In the genomic region with DNA sequence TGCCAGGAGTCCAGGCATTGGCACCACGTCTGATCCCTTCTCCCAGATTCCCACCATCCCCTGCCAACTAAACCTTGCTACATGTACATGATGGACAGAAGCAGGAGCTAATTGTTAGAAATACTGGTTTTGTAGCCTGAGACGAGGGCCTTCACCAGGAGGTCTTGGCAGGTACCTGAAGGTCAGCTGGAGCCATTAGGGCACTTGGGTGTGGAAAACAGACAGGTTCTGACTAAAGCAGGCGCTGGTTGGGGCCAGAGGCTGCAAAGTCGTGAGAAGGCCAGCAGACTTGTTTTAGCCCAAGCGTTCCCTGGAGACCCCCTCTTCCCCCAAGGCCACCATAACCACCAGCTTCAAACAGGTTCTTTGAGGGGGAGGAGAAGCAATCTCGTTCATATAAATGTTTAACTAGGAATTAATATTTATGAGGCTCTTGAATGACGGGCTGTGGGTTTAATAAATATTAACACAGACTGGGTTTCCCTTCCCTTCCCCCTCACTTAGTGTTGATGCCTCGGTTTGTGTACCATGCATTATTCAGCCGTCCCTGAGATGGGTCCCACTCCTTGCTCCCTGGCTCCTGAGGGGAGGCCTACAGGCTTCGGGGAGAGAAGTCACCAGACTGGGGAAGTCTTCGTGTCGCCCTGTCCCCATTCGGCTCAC, we compare ENCODE assay signal across 9 mouse cellular contexts. TPM values are rescaled to one million over a fixed set of nuclear protein-coding genes. Genes with fewer than 3 reads are reported as not detected.
DNase-seq lines count a peak whose midpoint lies in the region; ATAC-seq lines count a peak whose summit lies in the region.
"Had no signal": no experiment of that assay in that cellular context is flagged by ENCODE, and none has a peak within 500 bp of the region (broad histone marks: within the 10 kb centered on the region; RNA-seq: fewer than 3 reads in every experiment).

No protein-coding gene starts in this region.

- no peaks in the 10 kb centered on the region for H3K27me3 ChIP-seq in liver, embryonic 11.5 days (replicated peaks; ENCODE audit: control insufficient read depth, insufficient read depth, low read length)
- peaks cover 11% of the 10 kb centered on the region; the same call in 1 of the 2 replicates for H3K27me3 ChIP-seq in liver, embryonic 12.5 days (replicated peaks)
- H3K27me3 ChIP-seq in intestine, embryonic 15.5 days (replicated peaks) = no peaks in the 10 kb centered on the region
- H3K27me3 ChIP-seq in midbrain, embryonic 11.5 days (ENCODE audit: control insufficient read depth, insufficient read depth, low read length) = no peaks in the 10 kb centered on the region
- H3K27me3 ChIP-seq: lung, embryonic 15.5 days had no signal

- peak; percentile 32; the same call in 1 of the 2 replicates for ATAC-seq in liver, embryonic 11.5 days (replicated peaks; ENCODE audit: low FRiP score)
- no peak for ATAC-seq in liver, embryonic 12.5 days
- peak; percentile 60 for ATAC-seq in intestine, embryonic 15.5 days
- peak; percentile 71 for ATAC-seq in midbrain, embryonic 11.5 days (ENCODE audit: low FRiP score)

- no peak overlapping the region for H3K4me2 ChIP-seq in liver, embryonic 11.5 days
- H3K4me2 ChIP-seq in liver, embryonic 12.5 days = no peak overlapping the region
- no peak overlapping the region for H3K4me2 ChIP-seq in intestine, embryonic 15.5 days (replicated peaks)
- no peak overlapping the region for H3K4me2 ChIP-seq in midbrain, embryonic 11.5 days
- H3K4me2 ChIP-seq: lung, embryonic 15.5 days had no signal

- no peak overlapping the region for H3K4me3 ChIP-seq in liver, embryonic 11.5 days (ENCODE audit: low read depth, low read length)
- no peak overlapping the region for H3K4me3 ChIP-seq in liver, embryonic 12.5 days
- no peak overlapping the region for H3K4me3 ChIP-seq in intestine, embryonic 15.5 days (replicated peaks)
- H3K4me3 ChIP-seq in midbrain, embryonic 11.5 days (ENCODE audit: low read depth, low read length) = no peak overlapping the region
- H3K4me3 ChIP-seq: lung, embryonic 15.5 days had no signal

- no peak overlapping the region for H3K9ac ChIP-seq in liver, embryonic 11.5 days (ENCODE audit: low read depth, low read length)
- H3K9ac ChIP-seq in liver, embryonic 12.5 days = no peak overlapping the region
- H3K9ac ChIP-seq in intestine, embryonic 15.5 days = no peak overlapping the region
- peak overlapping the region; percentile 30 for H3K9ac ChIP-seq in midbrain, embryonic 11.5 days (ENCODE audit: low read length)
- H3K9ac ChIP-seq: lung, embryonic 15.5 days had no signal

- H3K36me3 ChIP-seq in liver, embryonic 11.5 days (ENCODE audit: control insufficient read depth, insufficient read depth, low read length) = no peaks in the 10 kb centered on the region
- H3K36me3 ChIP-seq in liver, embryonic 12.5 days = no peaks in the 10 kb centered on the region
- H3K36me3 ChIP-seq in intestine, embryonic 15.5 days = no peaks in the 10 kb centered on the region
- no peaks in the 10 kb centered on the region for H3K36me3 ChIP-seq in midbrain, embryonic 11.5 days (ENCODE audit: control insufficient read depth, insufficient read depth, low read length)
- H3K36me3 ChIP-seq: lung, embryonic 15.5 days had no signal

- no peaks in the 10 kb centered on the region for H3K4me1 ChIP-seq in liver, embryonic 11.5 days (replicated peaks; ENCODE audit: control insufficient read depth, insufficient read depth, low read length)
- 0 out of 2 replicates have a peak, but pooled peaks cover 7% of the 10 kb centered on the region for H3K4me1 ChIP-seq in liver, embryonic 12.5 days
- peaks cover 5% of the 10 kb centered on the region; the same call in 1 of the 2 replicates for H3K4me1 ChIP-seq in intestine, embryonic 15.5 days (replicated peaks)
- H3K4me1 ChIP-seq in midbrain, embryonic 11.5 days (ENCODE audit: control insufficient read depth, insufficient read depth, low read length) = peaks cover 36% of the 10 kb centered on the region
- H3K4me1 ChIP-seq: lung, embryonic 15.5 days had no signal

- DNase-seq in liver, embryonic 11.5 days (ENCODE audit: low spot score) = no peak
- peak; percentile 91 for DNase-seq in midbrain, embryonic 11.5 days (ENCODE audit: low spot score, missing footprints)
- DNase-seq in lung, postnatal 36 days = no peak
- no peak for DNase-seq in natural killer cell, adult 2 months (ENCODE audit: low spot score in 2 of 2)
- no peak for DNase-seq in T-cell, adult 2 months (ENCODE audit: low spot score)
- DNase-seq in layer of hippocampus, postnatal 36 days = no peak

- 64% methylated on average over 13 of the region's 13 CpGs for WGBS in liver, embryonic 11.5 days
- WGBS in liver, embryonic 12.5 days (ENCODE audit: insufficient replicate concordance) = 65% methylated on average over 13 of the region's 13 CpGs
- 58% methylated on average over 13 of the region's 13 CpGs for WGBS in intestine, embryonic 15.5 days
- 54% methylated on average over 13 of the region's 13 CpGs for WGBS in midbrain, embryonic 11.5 days

- H3K27ac ChIP-seq in liver, embryonic 11.5 days (ENCODE audit: low read depth, low read length) = no peak overlapping the region
- H3K27ac ChIP-seq in liver, embryonic 12.5 days = no peak overlapping the region
- H3K27ac ChIP-seq in intestine, embryonic 15.5 days = no peak overlapping the region
- H3K27ac ChIP-seq in midbrain, embryonic 11.5 days (ENCODE audit: low read depth, low read length) = peak overlapping the region; percentile 57
- H3K27ac ChIP-seq: lung, embryonic 15.5 days had no signal

- no peaks in the 10 kb centered on the region for H3K9me3 ChIP-seq in liver, embryonic 11.5 days (ENCODE audit: control insufficient read depth, low read length)
- H3K9me3 ChIP-seq in liver, embryonic 12.5 days (replicated peaks) = no peaks in the 10 kb centered on the region
- no peaks in the 10 kb centered on the region for H3K9me3 ChIP-seq in intestine, embryonic 15.5 days
- H3K9me3 ChIP-seq in midbrain, embryonic 11.5 days (ENCODE audit: control insufficient read depth, low read length) = no peaks in the 10 kb centered on the region
- H3K9me3 ChIP-seq: lung, embryonic 15.5 days had no signal

RNA-seq across cellular contexts. Expression of gene Tmem179, which starts 25.8 kb away (rescaled TPM):
- polyA plus RNA-seq in liver, embryonic 11.5 days (2014; fragmentation: Nextera tagmentation; extraction: Ambion mirVana) = 0.70 and 0.71 TPM in 2 replicates
- 0.31 and 0.38 TPM in 2 replicates for polyA plus RNA-seq in liver, embryonic 12.5 days (2016; fragmentation: Nextera tagmentation; extraction: Ambion mirVana)
- polyA plus RNA-seq in intestine, embryonic 15.5 days (2015; fragmentation: Nextera tagmentation; extraction: Ambion mirVana) = 2.4 and 3.2 TPM in 2 replicates
- polyA plus RNA-seq in midbrain, embryonic 11.5 days (2014; fragmentation: Nextera tagmentation; extraction: Ambion mirVana) = 4.9 and 5.9 TPM in 2 replicates
- 100 to 1,000 TPM; 112 to 121 TPM for total RNA-seq in layer of hippocampus, postnatal 36 days (2021)

RNA-seq across cellular contexts. Expression of gene Inf2, which starts 46.2 kb away (rescaled TPM):
- polyA plus RNA-seq in liver, embryonic 11.5 days (2014; fragmentation: Nextera tagmentation; extraction: Ambion mirVana) = 4.6 and 6.5 TPM in 2 replicates
- 2.2 and 2.7 TPM in 2 replicates for polyA plus RNA-seq in liver, embryonic 12.5 days (2016; fragmentation: Nextera tagmentation; extraction: Ambion mirVana)
- 2.5 and 2.8 TPM in 2 replicates for polyA plus RNA-seq in intestine, embryonic 15.5 days (2015; fragmentation: Nextera tagmentation; extraction: Ambion mirVana)
- 1.2 and 1.4 TPM in 2 replicates for polyA plus RNA-seq in midbrain, embryonic 11.5 days (2014; fragmentation: Nextera tagmentation; extraction: Ambion mirVana)
- total RNA-seq in layer of hippocampus, postnatal 36 days (2021) = 100 to 1,000 TPM; 127 to 142 TPM

RNA-seq across cellular contexts. Expression of gene A530016L24Rik, which starts 53.1 kb away (rescaled TPM):
- 0.11 and 0.12 TPM in 2 replicates for polyA plus RNA-seq in liver, embryonic 11.5 days (2014; fragmentation: Nextera tagmentation; extraction: Ambion mirVana)
- not detected in 2 replicates for polyA plus RNA-seq in liver, embryonic 12.5 days (2016; fragmentation: Nextera tagmentation; extraction: Ambion mirVana)
- polyA plus RNA-seq in intestine, embryonic 15.5 days (2015; fragmentation: Nextera tagmentation; extraction: Ambion mirVana) = 0.30 and 0.36 TPM in 2 replicates
- polyA plus RNA-seq in midbrain, embryonic 11.5 days (2014; fragmentation: Nextera tagmentation; extraction: Ambion mirVana) = not detected in 2 replicates
- under 1 TPM in 1 of 2 experiments, not detected in 1; 0.20 TPM for total RNA-seq in layer of hippocampus, postnatal 36 days (2021)
